ENCODE assay signal across 8 mouse cellular contexts in the genomic region with DNA sequence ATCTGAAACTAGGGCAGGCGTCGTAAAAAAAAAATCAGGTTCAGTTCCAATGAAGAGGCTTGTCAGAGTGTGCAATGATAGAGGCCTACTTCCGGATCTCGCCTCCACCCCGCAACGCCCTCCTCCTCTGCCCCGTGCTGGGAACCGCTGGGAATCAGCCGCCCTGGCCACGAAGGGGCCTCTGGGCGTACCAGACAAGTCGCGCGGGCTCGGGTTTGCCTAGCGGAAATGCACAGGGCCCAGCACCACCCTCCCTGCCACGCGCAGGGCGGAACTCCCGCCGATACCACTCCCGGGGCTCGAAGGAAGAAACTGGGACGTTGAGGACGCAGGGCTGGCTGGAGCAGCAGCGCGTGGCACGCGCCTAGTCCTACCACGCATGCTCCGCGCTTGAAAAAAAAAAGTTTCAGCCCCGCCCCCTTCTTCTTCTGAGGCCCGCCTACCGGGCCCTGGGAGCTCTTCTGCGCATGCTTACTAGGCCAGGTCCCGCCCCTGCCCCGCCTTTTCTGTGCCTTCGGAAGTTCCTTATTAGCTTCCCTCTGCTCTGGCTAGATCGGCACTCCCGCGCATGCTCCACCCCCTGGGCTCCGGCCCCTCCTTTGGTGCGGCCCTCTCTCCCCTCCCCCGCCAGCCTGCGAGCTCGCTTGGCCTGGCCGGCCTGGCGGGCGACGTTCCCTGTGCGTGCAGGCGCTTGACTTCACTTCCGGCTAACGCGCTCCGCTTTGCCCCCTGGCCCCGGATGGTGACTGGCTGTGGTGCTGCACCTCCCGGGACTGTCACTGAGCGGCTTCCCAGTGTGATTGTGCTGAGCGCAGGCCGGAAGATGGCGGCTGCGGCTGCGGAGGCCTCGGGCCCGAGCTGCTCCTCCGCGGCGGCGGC. TPM values are rescaled to one million over a fixed set of nuclear protein-coding genes. Genes with fewer than 3 reads are reported as not detected.
DNase-seq lines count a peak whose midpoint lies in the region; ATAC-seq lines count a peak whose summit lies in the region.

A gene (plus strand): TSS at position 567 of the 879 bp plus-strand sequence.

- H3K9ac ChIP-seq in hindbrain, embryonic 12.5 days: peak within 1 kb of the TSS; percentile 93

- ATAC-seq in hindbrain, embryonic 12.5 days (ENCODE audit: low FRiP score): peak; percentile 99

- no peaks in the 10 kb centered on the region for H3K9me3 ChIP-seq in hindbrain, embryonic 12.5 days (replicated peaks)

- no peaks in the 10 kb centered on the region for H3K27me3 ChIP-seq in hindbrain, embryonic 12.5 days

- peak within 1 kb of the TSS; percentile 75 for H3K4me3 ChIP-seq in hindbrain, embryonic 12.5 days

- peak within 1 kb of the TSS; percentile 73 for H3K4me2 ChIP-seq in hindbrain, embryonic 12.5 days (replicated peaks)

- WGBS in hindbrain, embryonic 12.5 days: under 1% methylated on average over 71 of the region's 71 CpGs

- H3K4me1 ChIP-seq in hindbrain, embryonic 12.5 days: peaks cover 20% of the 10 kb centered on the region

- no peaks in the 10 kb centered on the region for H3K36me3 ChIP-seq in hindbrain, embryonic 12.5 days

- peak; percentile 100 for DNase-seq in NIH3T3 (ENCODE audit: low read depth)
- peak; percentile 100 for DNase-seq in cerebellum, postnatal 10 days
- DNase-seq in frontal cortex, postnatal 10 days (ENCODE audit: low spot score in 2 of 2): peak; percentile 100
- DNase-seq in layer of hippocampus, postnatal 14 days (ENCODE audit: low spot score in 2 of 2): peak; percentile 100
- DNase-seq in lung, postnatal 14 days: peak; percentile 100
- peak; percentile 99 for DNase-seq in retina, adult 2 months (ENCODE audit: low read depth, low spot score)
- peak; percentile 100 for DNase-seq in thymus, postnatal 36 days

- peak within 1 kb of the TSS; percentile 96 for H3K27ac ChIP-seq in hindbrain, embryonic 12.5 days

RNA-seq across cellular contexts. Expression of the gene that starts here (rescaled TPM):
- 102 and 107 TPM in 2 replicates for polyA plus RNA-seq in hindbrain, embryonic 12.5 days (2016; fragmentation: Nextera tagmentation; extraction: Ambion mirVana)
- total RNA-seq in layer of hippocampus, postnatal 14 days (2021): 100 to 1,000 TPM; 144 to 150 TPM

Comparison
In these comparisons a context has a peak if more than half of its experiments do, and no peak if none do; other contexts are left out.
1. Peak in every context shown above with its lines: DNase-seq, ATAC-seq, H3K4me3 ChIP-seq and H3K27ac ChIP-seq.